ENCODE assay signal across 28 mouse cellular contexts in genomic region chr19:47466775-47467174, GRCm38 (mm10). TPM values are rescaled to one million over a fixed set of nuclear protein-coding genes. Genes with fewer than 3 reads are reported as not detected.
DNase-seq lines count a peak whose midpoint lies in the region; ATAC-seq and TF ChIP-seq lines count a peak whose summit lies in the region.
"Had no signal": no experiment of that assay in that cellular context is flagged by ENCODE, and none has a peak within 500 bp of the region (broad histone marks: within the 10 kb centered on the region; RNA-seq: fewer than 3 reads in every experiment).

No protein-coding gene starts in this region.

- dilution Hi-C loops in CH12.LX (cut with MboI; ENCODE audit: extremely low pct_ligation_motif_present, extremely low pct_unique_long_range_greater_than_20kb, low sequenced_read_pairs) = no loop called here

- peak; percentile 10; the same call in 1 of the 2 replicates for TF ChIP-seq CTCF in kidney, postnatal 0 days (IDR thresholded peaks at IDR 0.05; ENCODE audit: low read depth)
- TF ChIP-seq CTCF in lung, postnatal 0 days (IDR thresholded peaks at IDR 0.05) = no peak; the same call in 1 of the 2 replicates
- TF ChIP-seq CTCF in CH12.LX (conservative IDR thresholded peaks at IDR 0.05 in 1 of 2, IDR thresholded peaks at IDR 0.05 in 1 of 2; ENCODE audit: low read depth in 2 of 2, low read length in 2 of 2) = peak in 1 of 2 experiments; percentile 54; a peak in 2 of 4 replicates

- no peaks in the 10 kb centered on the region for H3K9me3 ChIP-seq in kidney, postnatal 0 days (replicated peaks; ENCODE audit: low read length)
- no peaks in the 10 kb centered on the region for H3K9me3 ChIP-seq in lung, postnatal 0 days (ENCODE audit: low read length)
- H3K9me3 ChIP-seq in CH12.LX (replicated peaks; ENCODE audit: low read length) = peaks cover 8% of the 10 kb centered on the region
- H3K9me3 ChIP-seq: embryonic facial prominence, embryonic 12.5 days; embryonic facial prominence, embryonic 15.5 days; G1E; hindbrain, embryonic 13.5 days had no signal

- no peaks in the 10 kb centered on the region for H3K27me3 ChIP-seq in kidney, postnatal 0 days (ENCODE audit: insufficient read depth, low read length)
- no peaks in the 10 kb centered on the region for H3K27me3 ChIP-seq in lung, postnatal 0 days (replicated peaks; ENCODE audit: insufficient read depth, low read length)
- no peaks in the 10 kb centered on the region for H3K27me3 ChIP-seq in CH12.LX (replicated peaks)
- H3K27me3 ChIP-seq: embryonic facial prominence, embryonic 12.5 days; embryonic facial prominence, embryonic 15.5 days; hindbrain, embryonic 13.5 days had no signal

- H3K27ac ChIP-seq in kidney, postnatal 0 days = no peak overlapping the region
- H3K27ac ChIP-seq in lung, postnatal 0 days (ENCODE audit: low read length) = no peak overlapping the region
- H3K27ac ChIP-seq in CH12.LX (ENCODE audit: insufficient read depth, low read depth) = no peak overlapping the region
- H3K27ac ChIP-seq: embryonic facial prominence, embryonic 12.5 days; embryonic facial prominence, embryonic 15.5 days; gastrocnemius, adult 2 months; hindbrain, embryonic 10.5 days; hindbrain, embryonic 13.5 days had no signal

- no peak overlapping the region for H3K4me3 ChIP-seq in kidney, postnatal 0 days (replicated peaks; ENCODE audit: low read depth, low read length)
- H3K4me3 ChIP-seq in lung, postnatal 0 days (ENCODE audit: low read depth, low read length) = no peak overlapping the region
- no peak overlapping the region for H3K4me3 ChIP-seq in CH12.LX (replicated peaks in 1 of 3; ENCODE audit: low read depth in 2 of 3, low read length in 2 of 3, poor library complexity in 1 of 3)
- H3K4me3 ChIP-seq: embryonic facial prominence, embryonic 12.5 days; embryonic facial prominence, embryonic 15.5 days; gastrocnemius, adult 2 months; hindbrain, embryonic 10.5 days; hindbrain, embryonic 13.5 days had no signal

- peak; percentile 46 for TF ChIP-seq RAD21 in CH12.LX (IDR thresholded peaks at IDR 0.05; ENCODE audit: low read depth, low read length)

- ATAC-seq in kidney, postnatal 0 days (replicated peaks; ENCODE audit: low FRiP score, low read depth) = no peak
- ATAC-seq in lung, postnatal 0 days = no peak
- ATAC-seq: forebrain, embryonic 14.5 days; forebrain, postnatal 0 days; hindbrain, embryonic 16.5 days; Patski had no signal

- H3K9ac ChIP-seq in kidney, postnatal 0 days (ENCODE audit: low read depth, low read length) = no peak overlapping the region
- no peak overlapping the region for H3K9ac ChIP-seq in lung, postnatal 0 days (replicated peaks; ENCODE audit: low read depth)
- H3K9ac ChIP-seq in CH12.LX (ENCODE audit: insufficient read depth, low read depth) = no peak overlapping the region
- H3K9ac ChIP-seq: embryonic facial prominence, embryonic 12.5 days; embryonic facial prominence, embryonic 15.5 days; forebrain, postnatal 0 days; hindbrain, embryonic 13.5 days had no signal

- peak; percentile 84 for DNase-seq in heart, adult 11 months
- no peak for DNase-seq in heart, adult 8-10 months (ENCODE audit: low spot score)
- DNase-seq in kidney, postnatal 0 days (ENCODE audit: low spot score) = no peak
- DNase-seq in kidney, postnatal 14 days = no peak
- peak; percentile 35 for DNase-seq in lung, postnatal 0 days (ENCODE audit: low spot score)
- DNase-seq in lung, postnatal 14 days = no peak
- no peak for DNase-seq in CH12.LX (ENCODE audit: extremely low read depth)
- DNase-seq in adrenal gland, postnatal 4 days (ENCODE audit: low spot score in 2 of 2) = no peak
- DNase-seq: adrenal gland, postnatal 10 days; adrenal gland, postnatal 36 days; cerebellum, adult 11 months; cerebellum, adult 2 months; cerebellum, adult 9-11 months; cerebellum, postnatal 25 days; forebrain, postnatal 0 days; gastrocnemius, adult 2 months; gastrocnemius, postnatal 14 days; heart, adult 18-20 months; heart, postnatal 36 days had no signal

- H3K4me2 ChIP-seq in kidney, postnatal 0 days (ENCODE audit: low read length) = no peak overlapping the region
- no peak overlapping the region for H3K4me2 ChIP-seq in lung, postnatal 0 days (replicated peaks; ENCODE audit: low read depth, low read length)
- no peak overlapping the region for H3K4me2 ChIP-seq in CH12.LX (ENCODE audit: insufficient read depth, low read depth, poor library complexity, severe bottlenecking)
- H3K4me2 ChIP-seq: embryonic facial prominence, embryonic 12.5 days; embryonic facial prominence, embryonic 15.5 days; heart, embryonic 11.5 days; hindbrain, embryonic 13.5 days had no signal

- TF ChIP-seq EP300 in lung, postnatal 0 days (IDR thresholded peaks at IDR 0.05) = no peak
- no peak for TF ChIP-seq EP300 in CH12.LX (IDR thresholded peaks at IDR 0.05; ENCODE audit: low read length)

- 70% methylated on average over 8 of the region's 8 CpGs for WGBS in kidney, postnatal 0 days
- 59% methylated on average over 8 of the region's 8 CpGs for WGBS in lung, postnatal 0 days

- H3K79me2 ChIP-seq in CH12.LX (replicated peaks; ENCODE audit: control insufficient read depth, extremely low read depth, insufficient read depth, poor library complexity, severe bottlenecking) = no peaks in the 10 kb centered on the region

- H3K4me1 ChIP-seq in kidney, postnatal 0 days (replicated peaks; ENCODE audit: insufficient read depth, low read length) = peaks cover 11% of the 10 kb centered on the region
- 0 out of 2 replicates have a peak, but pooled peaks cover 5% of the 10 kb centered on the region for H3K4me1 ChIP-seq in lung, postnatal 0 days (ENCODE audit: insufficient read depth, low read depth, low read length)
- peaks cover 0 to 8% of the 10 kb centered on the region in 2 experiments; a peak in 2 of 4 replicates for H3K4me1 ChIP-seq in CH12.LX (ENCODE audit: control insufficient read depth in 1 of 2, insufficient read depth in 2 of 2)

- no peak for TF ChIP-seq POLR2A in CH12.LX (IDR thresholded peaks at IDR 0.05; ENCODE audit: low read depth, low read length)

- H3K36me3 ChIP-seq in kidney, postnatal 0 days (ENCODE audit: insufficient read depth, low read length) = no peaks in the 10 kb centered on the region
- H3K36me3 ChIP-seq in lung, postnatal 0 days (ENCODE audit: insufficient read depth, low read length) = no peaks in the 10 kb centered on the region
- peaks cover 0 to 4% of the 10 kb centered on the region in 2 experiments for H3K36me3 ChIP-seq in CH12.LX (replicated peaks in 1 of 2; ENCODE audit: control insufficient read depth in 1 of 2, insufficient read depth in 1 of 2, low read length in 1 of 2)
- H3K36me3 ChIP-seq: embryonic facial prominence, embryonic 12.5 days; embryonic facial prominence, embryonic 15.5 days; G1E; hindbrain, embryonic 13.5 days had no signal

- in situ Hi-C loops in CH12.LX (cut with MboI; ENCODE audit: low pct_ligation_motif_present, low pct_unique_long_range_greater_than_20kb, low sequenced_read_pairs) = loop anchor here (5.0 kb wide), 1 partner anchor 109 kb away; no protein-coding TSS in a partner anchor

TF ChIP-seq in CH12.LX, 34 proteins besides CTCF, POLR2A, EP300 and RAD21:
- TF ChIP-seq GABPA (IDR thresholded peaks at IDR 0.05; ENCODE audit: insufficient replicate concordance, low read depth, low read length) (no peak), SMC3 (IDR thresholded peaks at IDR 0.05; ENCODE audit: low read depth, low read length) (peak; percentile 57)

RNA-seq across cellular contexts. Expression of gene Sh3pxd2a, which starts 2.6 kb away (rescaled TPM):
- total RNA-seq in heart, adult 8-10 months (2022) = 10 to 100 TPM; 40.6 to 54.7 (median 46.2) TPM
- 4.1 TPM in 2 replicates for polyA plus RNA-seq in kidney, postnatal 0 days (2015; fragmentation: Nextera tagmentation; extraction: Ambion mirVana)
- polyA plus RNA-seq in lung, postnatal 0 days (2015; fragmentation: Nextera tagmentation; extraction: Ambion mirVana) = 5.6 and 6.4 TPM in 2 replicates
- total RNA-seq in CH12.LX (2012; rRNA removed) = 2.4 and 3.2 TPM in 2 replicates
- total RNA-seq in CH12.LX (2014; rRNA removed) = 1.2 and 1.3 TPM in 2 replicates
- polyA plus RNA-seq in CH12.LX (2012; ENCODE audit: insufficient read length, low read depth) = 4.6 and 4.9 TPM in 2 replicates
- 10 to 100 TPM; 81.7 to 88.7 TPM for total RNA-seq in adrenal gland, postnatal 4 days (2021)
- polyA plus RNA-seq: G1E had no signal

Comparison
In these comparisons a context has a peak if more than half of its experiments do, and no peak if none do; other contexts are left out.
1. DNase-seq: peak in heart, adult 11 months (single experiment) and lung, postnatal 0 days (single experiment); none in heart, adult 8-10 months (single experiment), kidney, postnatal 0 days (single experiment), kidney, postnatal 14 days (single experiment), lung, postnatal 14 days (single experiment), CH12.LX (single experiment) and adrenal gland, postnatal 4 days (0 of 2).
2. RNA of gene Sh3pxd2a, which starts 2.6 kb away (total RNA-seq): 81.7 to 88.7 TPM in adrenal gland, postnatal 4 days and 40.6 to 54.7 TPM in heart, adult 8-10 months; 1.2 to 3.2 TPM in CH12.LX; every median in the first group is over 4 times any median in the second.